Mouse (Mus musculus) brain, embryonic 14.5 days (tissue): ENCODE data around the gene Gpr146. TPM values are rescaled to one million over a fixed set of nuclear protein-coding genes. Genes with fewer than 3 reads are reported as not detected.

Source experiments
- DNase-seq: peaks from one replicate; pipeline ENCODE4 v3.0.0-alpha.2; 2011; ENCODE audit warnings: low read depth
- CTCF ChIP-seq: fragments of 200-500 bp; IDR thresholded peaks from 2 replicates; pipeline ENCODE4 v1.5.1; 2012; ENCODE audit warnings: inconsistent platforms, mild to moderate bottlenecking, moderate library complexity, borderline replicate concordance; ENCODE audit not compliant: insufficient read depth, insufficient read length; ENCODE audit errors: extremely low read depth
- POLR2A ChIP-seq: fragments of 200-500 bp; IDR thresholded peaks from 2 replicates; pipeline ENCODE4 v1.6.1; 2012; ENCODE audit warnings: mild to moderate bottlenecking, inconsistent platforms, borderline replicate concordance; ENCODE audit not compliant: poor library complexity, insufficient read depth, insufficient read length, severe bottlenecking; ENCODE audit errors: extremely low read depth
- polyA plus RNA-seq: library from polyadenylated mRNA; depleted of rRNA; stranded (reverse); fragments of >200 nt; gene quantifications from 2 replicates; pipeline ENCODE4 v1.2.3, GENCODE M21; 2012; rRNA removed

Gpr146 gene
- polyA plus RNA-seq, 1 experiment, result 2.0 TPM

DNA sequence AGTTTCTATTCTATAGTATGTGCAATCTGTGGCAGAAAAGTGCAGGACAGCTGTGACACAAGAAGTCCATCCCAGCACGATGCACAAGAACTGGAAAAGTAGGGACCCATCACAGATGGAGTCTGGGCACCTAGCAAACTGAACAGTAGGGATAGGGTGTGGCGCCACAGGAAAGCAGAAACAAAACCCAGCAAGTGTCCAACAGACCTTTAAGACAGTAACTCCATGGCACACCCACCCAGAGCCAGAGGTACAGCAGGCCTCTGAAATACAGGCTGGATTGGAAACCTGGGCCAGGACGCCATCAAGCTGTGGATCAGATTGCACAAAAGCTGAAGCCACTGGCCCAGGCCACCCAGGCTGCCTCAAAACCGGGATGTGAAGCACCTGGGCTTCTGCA is 65.5 kb downstream of the Gpr146 start:
- no peak for TF ChIP-seq POLR2A
- TF ChIP-seq CTCF, result no peak
- DNase-seq, result no peak

DNA sequence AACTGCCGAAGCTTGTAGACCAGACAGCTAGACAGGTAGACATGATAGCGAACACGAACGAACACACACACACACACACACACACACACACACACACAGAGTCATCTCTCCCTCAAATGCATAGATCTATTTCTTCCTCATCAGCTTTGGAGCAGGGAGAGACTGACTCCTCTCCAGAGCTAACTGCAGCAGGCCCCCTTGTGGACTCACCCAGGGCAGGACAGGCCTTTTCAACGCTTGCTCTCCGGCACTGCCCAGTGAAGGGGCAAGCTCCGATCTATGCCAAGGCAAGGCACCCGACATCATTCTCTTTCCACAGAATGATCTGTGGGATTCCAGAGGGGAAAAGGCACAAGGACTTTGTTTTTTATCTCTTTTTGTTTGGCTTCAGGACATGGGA is 67.8 kb downstream of the Gpr146 start:
- DNase-seq, result no peak
- TF ChIP-seq POLR2A (no peak), CTCF (peak; percentile 25; the same call in 1 of the 2 replicates)

Other genes starting within 250 kb of the Gpr146 start
- 148 and 202 TPM in 2 replicates for gene Prkar1b, start 227.7 kb upstream of the Gpr146 start, polyA plus RNA-seq
- 12.6 and 14.9 TPM in 2 replicates for gene Dnaaf5, start 227.5 kb upstream of the Gpr146 start, polyA plus RNA-seq
- 72.7 and 75.2 TPM in 2 replicates for gene Sun1, start 177.1 kb upstream of the Gpr146 start, polyA plus RNA-seq
- gene Get4, start 125.4 kb upstream of the Gpr146 start, polyA plus RNA-seq, result 93.2 and 122 TPM in 2 replicates
- gene Adap1, start 52.1 kb upstream of the Gpr146 start, polyA plus RNA-seq, result 40.8 and 66.4 TPM in 2 replicates
- 123 and 149 TPM in 2 replicates for gene Cox19, start 26.3 kb upstream of the Gpr146 start, polyA plus RNA-seq
- gene Cyp2w1, start 25.1 kb upstream of the Gpr146 start, polyA plus RNA-seq, result 1.7 and 2.4 TPM in 2 replicates
- 0.20 and 0.33 TPM in 2 replicates for gene C130050O18Rik, start 27.6 kb downstream of the Gpr146 start, polyA plus RNA-seq
- gene Gper1, start 45.5 kb downstream of the Gpr146 start, polyA plus RNA-seq, result 6.5 and 6.8 TPM in 2 replicates
- gene 3110082I17Rik, start 82.8 kb downstream of the Gpr146 start, polyA plus RNA-seq, result 12.3 and 13.4 TPM in 2 replicates
- gene Zfand2a, start 106.9 kb downstream of the Gpr146 start, polyA plus RNA-seq, result 21.2 and 28.0 TPM in 2 replicates
- gene Uncx, start 165.8 kb downstream of the Gpr146 start, polyA plus RNA-seq, result 26.5 and 42.0 TPM in 2 replicates